Mouse (Mus musculus) limb, embryonic 15.5 days (tissue): ENCODE measurements around the gene B230118H07Rik. TPM values are rescaled to one million over a fixed set of nuclear protein-coding genes. Genes with fewer than 3 reads are reported as not detected.

ENCODE experiments used
- ATAC-seq: fragments of 200-750 bp; cut with Nextera tagmentation; 2 replicates; pipeline ENCODE4 v1.8.0; 2017; ENCODE audit warnings: low read depth, moderate TSS enrichment; ENCODE audit not compliant: insufficient number of reproducible peaks, low FRiP score, low TSS enrichment
- H3K27ac ChIP-seq: fragments of 300-500 bp; sonication (generic); 2 replicates; pipeline ENCODE4 v1.5.1; 2015; ENCODE audit warnings: moderate library complexity, mild to moderate bottlenecking, inconsistent platforms
- H3K27me3 ChIP-seq: fragments of 300-500 bp; sonication (generic); 2 replicates; pipeline ENCODE4 v1.6.1; 2015; ENCODE audit warnings: inconsistent platforms
- H3K36me3 ChIP-seq: fragments of 300-500 bp; sonication (generic); 2 replicates; pipeline ENCODE4 v1.6.1; 2015; ENCODE audit warnings: inconsistent platforms
- H3K4me1 ChIP-seq: fragments of 300-500 bp; sonication (generic); 2 replicates; pipeline ENCODE4 v1.6.1; 2015; ENCODE audit warnings: inconsistent platforms
- H3K4me2 ChIP-seq: fragments of 300-500 bp; sonication (generic); 2 replicates; pipeline ENCODE4 v1.6.1; 2015; ENCODE audit warnings: mild to moderate bottlenecking, inconsistent platforms
- H3K4me3 ChIP-seq: fragments of 300-500 bp; sonication (generic); 2 replicates; pipeline ENCODE4 v1.5.1; 2015; ENCODE audit warnings: mild to moderate bottlenecking, inconsistent platforms
- H3K9ac ChIP-seq: fragments of 300-500 bp; sonication (generic); 2 replicates; pipeline ENCODE4 v1.6.1; 2015; ENCODE audit warnings: inconsistent platforms
- H3K9me3 ChIP-seq: fragments of 300-500 bp; sonication (generic); 2 replicates; pipeline ENCODE4 v1.6.1; 2016; ENCODE audit warnings: inconsistent platforms
- WGBS: fragments of 180-500 bp; shearing (Covaris S2); methylation state at CpG from one replicate; pipeline ENCODE4 v1.1.7; 2015; 5-methylcytosine and 5-hydroxymethylcytosine counted together
- polyA plus RNA-seq: library from polyadenylated mRNA; unstranded; fragments of >200 nt; fragmentation: Nextera tagmentation; extraction: Ambion mirVana; gene quantifications from 2 replicates; pipeline ENCODE4 v1.2.1, GENCODE M21; 2015

Gene B230118H07Rik
- polyA plus RNA-seq, 1 experiment from 2014 or later = 45.6 TPM

DNA sequence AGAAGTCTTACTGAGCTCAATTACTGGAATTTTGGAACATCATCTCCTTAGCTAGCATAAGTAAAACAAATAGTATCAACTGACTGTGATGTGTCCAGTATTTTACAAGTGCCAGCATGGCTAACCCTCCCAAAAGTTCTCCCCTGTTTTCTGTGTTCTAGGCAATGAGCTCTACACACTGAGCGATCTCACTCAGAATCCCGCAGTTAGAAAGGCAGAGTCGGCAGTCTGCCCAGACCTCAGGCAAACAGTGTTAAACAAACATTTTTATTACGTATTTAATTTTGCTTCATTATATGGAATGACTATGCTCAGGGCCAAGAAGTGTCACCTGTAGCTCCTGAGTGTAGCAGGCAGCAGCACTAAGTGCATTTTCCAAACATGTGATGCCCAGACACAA lies 72.1 kb downstream of the B230118H07Rik start:
- no peak overlapping the region for H3K4me3 ChIP-seq
- H3K4me2 ChIP-seq = no peak overlapping the region
- H3K27me3 ChIP-seq = no peaks in the 10 kb centered on the region
- no peaks in the 10 kb centered on the region for H3K9me3 ChIP-seq
- WGBS = 45% methylated on average over 4 of the region's 4 CpGs
- no peak for ATAC-seq
- H3K27ac ChIP-seq = no peak overlapping the region
- peaks cover 5% of the 10 kb centered on the region; the same call in 1 of the 2 replicates for H3K4me1 ChIP-seq
- H3K36me3 ChIP-seq = no peaks in the 10 kb centered on the region
- no peak overlapping the region for H3K9ac ChIP-seq

DNA sequence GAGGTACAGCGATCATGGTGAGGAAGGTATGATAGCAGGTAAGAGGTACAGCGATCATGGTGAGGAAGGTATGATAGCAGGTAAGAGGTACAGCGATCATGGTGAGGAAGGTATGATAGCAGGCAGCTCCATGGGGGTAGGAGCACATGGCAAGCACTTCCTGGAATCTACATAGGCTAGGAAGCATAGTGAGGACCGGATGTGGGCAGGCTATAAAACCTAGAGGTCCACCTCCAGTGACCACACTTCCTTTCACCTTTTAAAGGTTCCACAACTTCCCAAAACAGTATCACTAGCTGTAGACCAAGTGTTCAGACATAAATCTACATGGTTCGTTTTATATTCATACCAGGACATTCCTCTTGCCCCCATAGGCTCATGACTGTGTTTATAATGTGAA lies 80.1 kb downstream of the B230118H07Rik start:
- no peak for ATAC-seq
- Histone ChIP-seq H3K36me3 (no peaks in the 10 kb centered on the region), H3K4me1 (no peaks in the 10 kb centered on the region), H3K9me3 (no peaks in the 10 kb centered on the region), H3K9ac (no peak overlapping the region), H3K4me3 (no peak overlapping the region), H3K27ac (no peak overlapping the region), H3K4me2 (no peak overlapping the region), H3K27me3 (no peaks in the 10 kb centered on the region)
- 74% methylated on average over 4 of the region's 5 CpGs for WGBS

DNA sequence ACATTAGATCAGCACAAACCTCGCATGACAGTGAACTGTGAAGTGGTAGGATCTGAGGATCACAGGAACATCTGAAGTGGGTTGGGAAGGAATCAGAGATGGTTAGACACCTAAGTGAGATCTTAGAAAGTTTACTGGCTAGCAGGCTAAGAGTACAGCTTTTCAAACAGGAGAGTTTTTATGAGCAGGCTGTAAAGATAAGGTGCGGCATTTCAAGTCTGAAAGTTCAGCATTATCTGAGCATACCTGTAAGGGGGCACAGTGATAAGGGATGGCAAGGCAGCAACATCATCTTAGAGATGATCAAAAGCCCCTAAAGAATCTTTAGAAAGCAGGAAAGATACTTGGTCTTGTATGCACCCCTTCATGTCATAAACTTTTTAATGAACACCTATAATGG lies 81.8 kb downstream of the B230118H07Rik start:
- H3K36me3 ChIP-seq = no peaks in the 10 kb centered on the region
- no peaks in the 10 kb centered on the region for H3K27me3 ChIP-seq
- no peak overlapping the region for H3K4me3 ChIP-seq
- H3K4me1 ChIP-seq = no peaks in the 10 kb centered on the region
- H3K4me2 ChIP-seq = no peak overlapping the region
- H3K27ac ChIP-seq = no peak overlapping the region
- ATAC-seq = no peak
- H3K9me3 ChIP-seq = no peaks in the 10 kb centered on the region
- 80% methylated on average over 2 of the region's 2 CpGs for WGBS
- no peak overlapping the region for H3K9ac ChIP-seq

DNA sequence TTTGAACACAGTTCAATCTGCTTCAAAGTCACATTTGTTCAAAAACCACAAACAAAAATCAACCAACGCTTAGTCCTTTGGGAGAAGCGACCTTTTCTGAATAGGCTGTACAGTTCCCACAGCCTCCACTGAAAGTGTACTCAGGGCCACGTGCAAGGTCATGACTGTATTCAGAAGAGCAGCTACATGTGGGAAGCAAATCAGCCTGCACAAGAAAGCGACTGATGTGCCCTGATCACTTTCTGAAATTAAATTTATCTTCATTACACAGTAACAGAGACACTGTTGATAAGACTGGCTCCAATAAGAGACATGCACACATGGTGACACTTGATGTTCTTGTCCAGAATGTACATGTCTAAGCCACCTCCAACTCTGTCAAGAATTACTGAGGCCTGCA lies 85.6 kb downstream of the B230118H07Rik start:
- Histone ChIP-seq H3K27me3 (no peaks in the 10 kb centered on the region), H3K4me1 (no peaks in the 10 kb centered on the region), H3K36me3 (peaks cover 7% of the 10 kb centered on the region; the same call in 1 of the 2 replicates), H3K4me3 (no peak overlapping the region), H3K27ac (no peak overlapping the region), H3K4me2 (no peak overlapping the region), H3K9ac (no peak overlapping the region), H3K9me3 (no peaks in the 10 kb centered on the region)
- 82% methylated on average over 4 of the region's 4 CpGs for WGBS
- ATAC-seq = no peak

DNA sequence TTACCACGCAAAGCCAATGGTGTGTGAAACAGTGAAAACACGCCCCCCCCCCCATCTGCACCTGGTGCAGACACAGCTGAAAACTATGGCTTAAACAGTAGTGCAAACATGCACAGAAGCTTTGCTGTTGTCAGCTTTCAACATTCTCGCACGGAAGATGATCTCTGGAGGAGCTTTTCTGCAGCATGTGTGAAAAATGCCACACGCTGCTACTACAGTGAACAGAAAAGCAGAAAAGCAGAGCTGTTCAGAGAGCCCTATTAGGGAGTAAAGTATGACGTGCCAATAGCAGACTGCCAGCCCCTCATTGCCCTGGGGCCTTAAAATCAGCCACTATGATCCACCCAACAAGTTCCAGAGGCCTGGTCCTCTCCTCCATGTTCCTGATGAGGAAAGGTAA lies 86.1 kb downstream of the B230118H07Rik start:
- H3K4me3 ChIP-seq = no peak overlapping the region
- no peaks in the 10 kb centered on the region for H3K9me3 ChIP-seq
- H3K27ac ChIP-seq = no peak overlapping the region
- 60% methylated on average over 6 of the region's 6 CpGs for WGBS
- ATAC-seq = no peak
- no peaks in the 10 kb centered on the region for H3K27me3 ChIP-seq
- no peak overlapping the region for H3K9ac ChIP-seq
- no peaks in the 10 kb centered on the region for H3K4me1 ChIP-seq
- H3K4me2 ChIP-seq = no peak overlapping the region
- H3K36me3 ChIP-seq = peaks cover 7% of the 10 kb centered on the region; the same call in 1 of the 2 replicates

DNA sequence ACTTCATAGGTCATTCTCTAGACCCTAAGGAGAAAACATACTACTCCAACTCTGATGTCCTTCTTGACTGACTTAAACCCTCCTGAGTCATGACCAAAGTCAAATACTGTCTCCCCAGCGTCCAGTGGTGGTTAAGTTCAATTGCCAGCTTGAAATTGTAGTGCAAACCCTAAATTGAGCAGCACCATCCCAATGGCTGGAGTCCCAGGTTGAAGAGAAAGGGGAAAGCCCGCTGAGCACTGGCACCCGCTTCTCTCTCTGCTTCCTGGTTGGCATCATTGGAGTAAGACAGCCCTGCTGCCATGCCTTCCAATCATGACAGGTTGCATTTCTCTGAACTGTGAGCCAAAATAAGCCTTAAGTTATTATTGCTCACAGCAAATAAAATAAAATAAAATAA lies 89.9 kb downstream of the B230118H07Rik start:
- no peak for ATAC-seq
- no peaks in the 10 kb centered on the region for H3K4me1 ChIP-seq
- 86% methylated on average over 3 of the region's 3 CpGs for WGBS
- no peak overlapping the region for H3K4me2 ChIP-seq
- no peaks in the 10 kb centered on the region for H3K9me3 ChIP-seq
- peaks cover 7% of the 10 kb centered on the region; the same call in 1 of the 2 replicates for H3K36me3 ChIP-seq
- H3K9ac ChIP-seq = no peak overlapping the region
- H3K27me3 ChIP-seq = no peaks in the 10 kb centered on the region
- H3K27ac ChIP-seq = no peak overlapping the region
- no peak overlapping the region for H3K4me3 ChIP-seq

DNA sequence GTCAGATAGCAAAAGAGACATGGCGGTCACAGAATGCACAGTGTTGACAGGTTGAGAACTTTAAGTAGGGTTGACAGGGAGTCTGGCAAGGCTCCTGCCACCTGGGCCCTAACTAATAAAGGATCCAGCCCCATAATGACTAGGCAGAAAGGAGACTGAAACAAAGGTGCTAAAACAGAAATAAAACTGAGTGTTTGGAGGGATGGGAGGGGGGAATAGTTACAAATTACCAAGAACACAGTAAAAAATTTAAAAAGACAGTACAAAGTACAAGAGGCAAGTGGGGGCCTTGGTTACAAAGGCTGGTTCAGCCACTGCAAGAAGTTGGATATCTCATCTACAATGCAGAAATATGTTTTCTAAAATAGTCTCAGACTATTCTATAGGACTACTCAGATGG lies 93.4 kb downstream of the B230118H07Rik start:
- WGBS = 71% methylated on average over 1 of the region's 1 CpGs
- 0 out of 2 replicates have a peak, but pooled peaks cover 3% of the 10 kb centered on the region for H3K36me3 ChIP-seq
- no peaks in the 10 kb centered on the region for H3K9me3 ChIP-seq
- H3K4me3 ChIP-seq = no peak overlapping the region
- ATAC-seq = no peak
- no peaks in the 10 kb centered on the region for H3K27me3 ChIP-seq
- no peak overlapping the region for H3K27ac ChIP-seq
- no peaks in the 10 kb centered on the region for H3K4me1 ChIP-seq
- no peak overlapping the region for H3K4me2 ChIP-seq
- no peak overlapping the region for H3K9ac ChIP-seq

DNA sequence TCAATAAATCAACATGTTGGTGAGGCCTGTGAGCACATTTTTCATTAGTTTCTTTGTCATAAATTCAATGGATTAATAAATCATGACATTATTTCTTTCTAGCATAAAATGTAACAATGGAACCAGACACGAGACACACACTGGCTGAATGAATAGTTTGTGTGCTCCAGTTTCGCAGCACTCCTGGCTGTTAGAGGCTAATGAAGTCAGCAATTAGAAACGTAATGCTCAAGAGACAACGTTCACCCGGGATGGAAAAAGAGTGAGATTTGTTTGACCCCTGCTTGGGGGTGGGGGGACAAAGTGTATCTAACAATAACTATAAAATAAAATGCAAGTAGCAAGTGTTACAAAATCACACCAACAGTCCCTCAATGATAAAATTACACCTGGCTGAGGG lies 95.5 kb downstream of the B230118H07Rik start:
- ATAC-seq = no peak
- 64% methylated on average over 5 of the region's 5 CpGs for WGBS

DNA sequence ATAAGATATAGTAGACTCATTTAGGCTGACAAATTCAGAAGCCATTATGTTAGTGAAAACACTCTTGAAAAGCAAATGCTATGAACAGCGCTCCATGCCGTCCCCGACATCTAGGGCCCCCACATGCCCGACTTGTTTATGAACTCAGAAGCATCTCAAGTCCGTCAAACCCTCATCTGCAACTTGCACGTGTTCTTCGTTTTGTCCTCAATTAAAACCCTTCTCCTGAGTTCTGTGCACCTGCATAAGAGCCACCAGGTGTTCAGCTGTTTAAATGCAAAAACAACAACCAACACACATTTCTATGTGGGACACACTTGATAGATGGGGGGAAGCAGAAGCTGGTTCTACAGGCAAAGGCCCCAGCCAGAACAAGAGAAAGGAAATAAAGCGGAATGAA lies 97.0 kb downstream of the B230118H07Rik start:
- H3K27ac ChIP-seq = no peak overlapping the region
- H3K27me3 ChIP-seq = no peaks in the 10 kb centered on the region
- no peak overlapping the region for H3K4me2 ChIP-seq
- H3K4me1 ChIP-seq = no peaks in the 10 kb centered on the region
- no peak overlapping the region for H3K4me3 ChIP-seq
- WGBS = 76% methylated on average over 8 of the region's 8 CpGs
- ATAC-seq = no peak
- no peaks in the 10 kb centered on the region for H3K36me3 ChIP-seq
- no peaks in the 10 kb centered on the region for H3K9me3 ChIP-seq
- no peak overlapping the region for H3K9ac ChIP-seq

More for the DNA sequence above, 95.5 kb downstream of the B230118H07Rik start:
- no peaks in the 10 kb centered on the region for H3K4me1 ChIP-seq
- no peak overlapping the region for H3K27ac ChIP-seq
- H3K9me3 ChIP-seq = no peaks in the 10 kb centered on the region
- no peaks in the 10 kb centered on the region for H3K36me3 ChIP-seq
- no peak overlapping the region for H3K9ac ChIP-seq
- no peaks in the 10 kb centered on the region for H3K27me3 ChIP-seq
- H3K4me3 ChIP-seq = no peak overlapping the region
- no peak overlapping the region for H3K4me2 ChIP-seq

DNA sequence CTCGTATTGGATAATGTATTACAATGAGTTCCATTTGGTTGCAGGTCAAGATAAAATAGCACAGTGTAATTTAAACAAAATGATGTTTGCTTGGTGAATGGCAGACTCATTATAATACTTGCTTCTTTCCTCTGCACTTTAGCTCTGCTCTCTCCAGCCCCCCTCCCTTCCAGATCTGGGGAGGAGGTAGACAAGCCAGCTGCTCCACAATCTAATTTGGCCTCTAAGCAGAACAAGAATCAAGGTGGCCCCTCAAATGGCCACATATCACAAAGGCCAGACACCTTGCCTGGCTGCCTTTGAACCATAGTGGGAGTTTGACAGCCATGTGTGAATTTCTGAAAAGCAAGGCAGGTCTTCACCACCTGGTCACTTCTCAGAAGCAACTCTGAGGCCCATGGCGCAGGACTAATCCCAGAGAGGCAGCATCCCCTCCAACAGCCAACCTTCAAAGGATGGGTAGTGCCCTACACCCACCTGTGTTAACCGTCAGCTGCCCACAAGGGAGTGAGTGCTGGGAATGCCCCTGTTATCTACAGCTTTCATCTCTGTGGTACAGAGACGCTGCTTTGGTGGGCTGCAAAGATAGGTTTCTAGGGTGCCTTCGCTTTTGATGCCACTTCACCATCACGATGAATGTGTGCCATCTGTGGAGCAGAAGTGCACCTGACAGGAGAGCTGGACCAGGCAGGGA lies 98.2 kb downstream of the B230118H07Rik start:
- Histone ChIP-seq H3K4me3 (no peak overlapping the region), H3K36me3 (no peaks in the 10 kb centered on the region), H3K4me2 (no peak overlapping the region), H3K27ac (no peak overlapping the region), H3K27me3 (no peaks in the 10 kb centered on the region), H3K4me1 (no peaks in the 10 kb centered on the region), H3K9ac (no peak overlapping the region), H3K9me3 (no peaks in the 10 kb centered on the region)
- WGBS = 73% methylated on average over 6 of the region's 6 CpGs
- ATAC-seq = no peak

DNA sequence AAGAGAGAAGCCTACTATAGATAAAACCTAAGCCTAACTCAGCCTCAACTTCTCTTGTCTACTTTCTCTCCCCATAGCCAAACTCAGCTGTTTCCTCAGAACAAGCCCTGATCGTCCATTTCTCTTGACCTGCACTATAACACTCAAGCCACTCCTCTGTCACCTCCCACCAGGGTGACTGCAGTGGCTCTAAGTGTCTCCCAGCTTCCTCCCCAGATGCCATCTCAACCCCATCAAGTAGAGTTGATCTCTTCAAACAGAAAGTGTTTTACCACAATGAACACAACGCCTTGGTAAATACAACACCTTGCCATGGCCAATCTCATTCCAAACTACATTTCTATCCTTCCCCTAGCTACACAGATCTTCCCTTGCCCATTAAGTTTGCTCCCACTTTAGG lies 99.2 kb downstream of the B230118H07Rik start:
- Histone ChIP-seq H3K4me2 (no peak overlapping the region), H3K36me3 (no peaks in the 10 kb centered on the region), H3K27ac (no peak overlapping the region), H3K9ac (no peak overlapping the region), H3K9me3 (no peaks in the 10 kb centered on the region), H3K27me3 (no peaks in the 10 kb centered on the region), H3K4me3 (no peak overlapping the region), H3K4me1 (no peaks in the 10 kb centered on the region)
- ATAC-seq = no peak
- WGBS = 51% methylated on average over 2 of the region's 2 CpGs

DNA sequence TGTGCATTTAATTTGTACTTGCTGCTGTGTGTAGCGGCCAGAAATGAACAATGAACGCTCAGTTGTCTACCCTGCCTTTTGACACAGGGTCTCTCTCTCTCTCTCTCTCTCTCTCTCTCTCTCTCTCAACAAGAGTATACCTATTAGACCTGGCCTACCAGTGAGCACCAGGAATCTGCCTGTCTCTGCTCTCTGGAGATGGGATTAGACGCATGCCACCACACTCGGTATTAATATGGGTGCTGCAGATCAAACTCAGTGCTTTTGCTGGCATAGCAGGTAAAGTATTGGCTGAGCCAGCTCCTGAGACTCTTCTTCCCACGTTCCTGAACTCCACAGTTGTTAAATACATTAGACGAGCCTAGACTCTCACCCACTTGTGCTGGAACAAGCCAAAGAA lies 100.5 kb downstream of the B230118H07Rik start:
- Histone ChIP-seq H3K27me3 (no peaks in the 10 kb centered on the region), H3K4me2 (no peak overlapping the region), H3K27ac (no peak overlapping the region), H3K4me3 (no peak overlapping the region), H3K36me3 (no peaks in the 10 kb centered on the region), H3K9ac (no peak overlapping the region), H3K9me3 (no peaks in the 10 kb centered on the region), H3K4me1 (no peaks in the 10 kb centered on the region)
- 75% methylated on average over 6 of the region's 6 CpGs for WGBS
- no peak for ATAC-seq

DNA sequence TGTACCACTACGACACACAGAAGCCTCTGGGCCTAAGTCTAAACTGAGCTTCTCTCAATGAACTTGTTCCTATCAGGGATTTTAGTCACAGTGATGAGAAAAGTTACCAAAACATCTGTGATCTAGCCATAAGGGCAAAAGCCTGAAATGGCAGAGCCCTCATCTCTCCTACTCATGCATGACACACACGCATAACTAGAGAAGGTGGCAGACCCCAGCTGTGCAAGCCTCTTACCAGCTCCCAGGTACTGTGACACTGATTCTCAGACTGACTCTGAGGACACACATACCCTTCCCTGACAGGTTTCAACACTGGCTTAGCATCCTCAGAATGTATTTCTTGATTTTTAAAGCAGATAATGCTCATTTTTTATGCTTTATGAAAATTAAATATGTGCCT lies 103.7 kb downstream of the B230118H07Rik start:
- H3K4me1 ChIP-seq = no peaks in the 10 kb centered on the region
- H3K36me3 ChIP-seq = no peaks in the 10 kb centered on the region
- H3K27me3 ChIP-seq = no peaks in the 10 kb centered on the region
- H3K9ac ChIP-seq = no peak overlapping the region
- H3K4me2 ChIP-seq = no peak overlapping the region
- no peak overlapping the region for H3K4me3 ChIP-seq
- no peak for ATAC-seq
- WGBS = 89% methylated on average over 2 of the region's 2 CpGs
- no peak overlapping the region for H3K27ac ChIP-seq
- no peaks in the 10 kb centered on the region for H3K9me3 ChIP-seq
